Mouse (Mus musculus): ENCODE measurements around the gene Cfap43. TPM values are rescaled to one million over a fixed set of nuclear protein-coding genes. Genes with fewer than 3 reads are reported as not detected.

Cfap43 gene
- total RNA-seq, 1 experiment: 1.5 TPM

GRCm38 (mm10) chr19:47915251-47915650 lies 3.8 kb downstream of the Cfap43 start:
- Histone ChIP-seq H3K36me3 (ENCODE audit: control insufficient read depth, insufficient read depth, low read length, poor library complexity, severe bottlenecking) (no peaks in the 10 kb centered on the region), H3K4me1 (ENCODE audit: control insufficient read depth in 2 of 2, insufficient read depth in 2 of 2, low read length in 2 of 2, poor library complexity in 1 of 2) (no peaks in the 10 kb centered on the region; a peak in 1 of 4 replicates), H3K27ac (ENCODE audit: insufficient read depth, low read depth, low read length, poor library complexity, severe bottlenecking) (no peak overlapping the region), H3K9me3 (ENCODE audit: control insufficient read depth, insufficient read depth, low read depth, low read length) (no peaks in the 10 kb centered on the region), H3K4me3 (ENCODE audit: insufficient read depth in 1 of 2, low read depth in 1 of 2, low read length in 2 of 2, poor library complexity in 1 of 2, severe bottlenecking in 1 of 2) (no peak overlapping the region), H3K9ac (ENCODE audit: insufficient read depth, low read depth, low read length, poor library complexity, severe bottlenecking) (no peak overlapping the region)
- no peak for DNase-seq (ENCODE audit: low read depth, low spot score)
- TF ChIP-seq CHD2 (IDR thresholded peaks at IDR 0.05; ENCODE audit: low read depth, low read length) (no peak), MAFK (IDR thresholded peaks at IDR 0.05; ENCODE audit: insufficient read depth, low read depth, low read length) (no peak)
- in situ Hi-C loops (cut with MboI; ENCODE audit: low sequenced_read_pairs in 2 of 2, unreplicated experiment in 2 of 2): no loop called here

DNA sequence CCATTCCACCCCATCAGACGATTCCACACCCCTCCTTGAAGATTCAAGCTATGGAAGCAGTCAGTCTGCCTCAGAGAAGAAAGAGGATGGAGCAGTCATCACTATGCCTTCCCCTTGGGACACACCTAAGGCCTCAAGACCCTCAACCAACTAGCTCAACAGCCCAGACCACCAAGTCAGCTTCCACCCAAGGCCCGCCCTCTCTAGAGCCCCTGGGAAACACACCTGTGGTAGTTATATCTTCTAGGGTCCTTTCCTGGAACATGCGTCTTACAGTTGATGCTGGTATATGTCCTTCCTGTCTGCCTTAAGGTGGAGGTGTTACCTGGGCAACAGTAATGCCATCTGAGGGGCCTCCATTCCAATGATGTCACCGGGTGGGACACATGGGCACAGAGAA lies 4.9 kb downstream of the Cfap43 start:
- no peak overlapping the region for H3K9ac ChIP-seq (ENCODE audit: insufficient read depth, low read depth, low read length, poor library complexity, severe bottlenecking)
- no peak for DNase-seq (ENCODE audit: low read depth, low spot score)
- H3K9me3 ChIP-seq (ENCODE audit: control insufficient read depth, insufficient read depth, low read depth, low read length): no peaks in the 10 kb centered on the region
- no peaks in the 10 kb centered on the region for H3K36me3 ChIP-seq (ENCODE audit: control insufficient read depth, insufficient read depth, low read length, poor library complexity, severe bottlenecking)
- no peak overlapping the region for H3K4me3 ChIP-seq (ENCODE audit: insufficient read depth in 1 of 2, low read depth in 1 of 2, low read length in 2 of 2, poor library complexity in 1 of 2, severe bottlenecking in 1 of 2)
- TF ChIP-seq MAFK (IDR thresholded peaks at IDR 0.05; ENCODE audit: insufficient read depth, low read depth, low read length): no peak
- no peak for TF ChIP-seq ZNF384 (IDR thresholded peaks at IDR 0.05; ENCODE audit: low read depth, low read length)
- TF ChIP-seq HCFC1 (IDR thresholded peaks at IDR 0.05; ENCODE audit: borderline replicate concordance, insufficient read depth, low read length): no peak
- TF ChIP-seq ZC3H11A (IDR thresholded peaks at IDR 0.05; ENCODE audit: borderline replicate concordance, low read depth, low read length): no peak
- no peak for TF ChIP-seq CHD2 (IDR thresholded peaks at IDR 0.05; ENCODE audit: low read depth, low read length)
- peaks cover 0 to 4% of the 10 kb centered on the region in 2 experiments; a peak in 1 of 4 replicates for H3K4me1 ChIP-seq (ENCODE audit: control insufficient read depth in 2 of 2, insufficient read depth in 2 of 2, low read length in 2 of 2, poor library complexity in 1 of 2)
- H3K27ac ChIP-seq (ENCODE audit: insufficient read depth, low read depth, low read length, poor library complexity, severe bottlenecking): no peak overlapping the region
- in situ Hi-C loops (cut with MboI; ENCODE audit: low sequenced_read_pairs in 2 of 2, unreplicated experiment in 2 of 2): no loop called here

- H3K36me3 ChIP-seq (ENCODE audit: control insufficient read depth, insufficient read depth, low read length, poor library complexity, severe bottlenecking): no peaks in the 10 kb centered on the region
- H3K4me3 ChIP-seq (ENCODE audit: insufficient read depth in 1 of 2, low read depth in 1 of 2, low read length in 2 of 2, poor library complexity in 1 of 2, severe bottlenecking in 1 of 2): no peak overlapping the region
- in situ Hi-C loops (cut with MboI; ENCODE audit: low sequenced_read_pairs in 2 of 2, unreplicated experiment in 2 of 2): no loop called here
- DNase-seq (ENCODE audit: low read depth, low spot score): no peak
- no peak for TF ChIP-seq ZC3H11A (IDR thresholded peaks at IDR 0.05; ENCODE audit: borderline replicate concordance, low read depth, low read length)
- no peak for TF ChIP-seq MAFK (IDR thresholded peaks at IDR 0.05; ENCODE audit: insufficient read depth, low read depth, low read length)
- TF ChIP-seq HCFC1 (IDR thresholded peaks at IDR 0.05; ENCODE audit: borderline replicate concordance, insufficient read depth, low read length): no peak
- TF ChIP-seq CHD2 (IDR thresholded peaks at IDR 0.05; ENCODE audit: low read depth, low read length): no peak
- no peak for TF ChIP-seq ZNF384 (IDR thresholded peaks at IDR 0.05; ENCODE audit: low read depth, low read length)
- H3K4me1 ChIP-seq (ENCODE audit: control insufficient read depth in 2 of 2, insufficient read depth in 2 of 2, low read length in 2 of 2, poor library complexity in 1 of 2): peaks cover 2 to 10% of the 10 kb centered on the region in 2 experiments; a peak in 2 of 4 replicates
- H3K9me3 ChIP-seq (ENCODE audit: control insufficient read depth, insufficient read depth, low read depth, low read length): no peaks in the 10 kb centered on the region
- H3K27ac ChIP-seq (ENCODE audit: insufficient read depth, low read depth, low read length, poor library complexity, severe bottlenecking): no peak overlapping the region
- no peak overlapping the region for H3K9ac ChIP-seq (ENCODE audit: insufficient read depth, low read depth, low read length, poor library complexity, severe bottlenecking)
These were observed 5.7 kb downstream of the Cfap43 start for GRCm38 (mm10) chr19:47913344-47913743.

GRCm38 (mm10) chr19:47910751-47911150 lies 8.3 kb downstream of the Cfap43 start:
- no peak for DNase-seq (ENCODE audit: low read depth, low spot score)
- Histone ChIP-seq H3K36me3 (ENCODE audit: control insufficient read depth, insufficient read depth, low read length, poor library complexity, severe bottlenecking) (no peaks in the 10 kb centered on the region), H3K4me3 (ENCODE audit: insufficient read depth in 1 of 2, low read depth in 1 of 2, low read length in 2 of 2, poor library complexity in 1 of 2, severe bottlenecking in 1 of 2) (no peak overlapping the region), H3K27ac (ENCODE audit: insufficient read depth, low read depth, low read length, poor library complexity, severe bottlenecking) (no peak overlapping the region), H3K9me3 (ENCODE audit: control insufficient read depth, insufficient read depth, low read depth, low read length) (no peaks in the 10 kb centered on the region), H3K4me1 (ENCODE audit: control insufficient read depth in 2 of 2, insufficient read depth in 2 of 2, low read length in 2 of 2, poor library complexity in 1 of 2) (peaks cover 2 to 11% of the 10 kb centered on the region in 2 experiments; a peak in 2 of 4 replicates), H3K9ac (ENCODE audit: insufficient read depth, low read depth, low read length, poor library complexity, severe bottlenecking) (no peak overlapping the region)
- TF ChIP-seq ZNF384 (IDR thresholded peaks at IDR 0.05; ENCODE audit: low read depth, low read length): no peak
- TF ChIP-seq MAFK (IDR thresholded peaks at IDR 0.05; ENCODE audit: insufficient read depth, low read depth, low read length): no peak
- TF ChIP-seq HCFC1 (IDR thresholded peaks at IDR 0.05; ENCODE audit: borderline replicate concordance, insufficient read depth, low read length): no peak
- no peak for TF ChIP-seq CHD2 (IDR thresholded peaks at IDR 0.05; ENCODE audit: low read depth, low read length)
- no peak for TF ChIP-seq ZC3H11A (IDR thresholded peaks at IDR 0.05; ENCODE audit: borderline replicate concordance, low read depth, low read length)
- in situ Hi-C loops (cut with MboI; ENCODE audit: low sequenced_read_pairs in 2 of 2, unreplicated experiment in 2 of 2): no loop called here

- in situ Hi-C loops (cut with MboI; ENCODE audit: low sequenced_read_pairs in 2 of 2, unreplicated experiment in 2 of 2): no loop called here
- Histone ChIP-seq H3K36me3 (ENCODE audit: control insufficient read depth, insufficient read depth, low read length, poor library complexity, severe bottlenecking) (no peaks in the 10 kb centered on the region), H3K4me3 (ENCODE audit: insufficient read depth in 1 of 2, low read depth in 1 of 2, low read length in 2 of 2, poor library complexity in 1 of 2, severe bottlenecking in 1 of 2) (no peak overlapping the region), H3K4me1 (ENCODE audit: control insufficient read depth in 2 of 2, insufficient read depth in 2 of 2, low read length in 2 of 2, poor library complexity in 1 of 2) (peaks cover 2 to 12% of the 10 kb centered on the region in 2 experiments; a peak in 2 of 4 replicates), H3K27ac (ENCODE audit: insufficient read depth, low read depth, low read length, poor library complexity, severe bottlenecking) (no peak overlapping the region), H3K9me3 (ENCODE audit: control insufficient read depth, insufficient read depth, low read depth, low read length) (no peaks in the 10 kb centered on the region), H3K9ac (ENCODE audit: insufficient read depth, low read depth, low read length, poor library complexity, severe bottlenecking) (no peak overlapping the region)
- no peak for DNase-seq (ENCODE audit: low read depth, low spot score)
- TF ChIP-seq CHD2 (IDR thresholded peaks at IDR 0.05; ENCODE audit: low read depth, low read length) (no peak), MAFK (IDR thresholded peaks at IDR 0.05; ENCODE audit: insufficient read depth, low read depth, low read length) (no peak), ZNF384 (IDR thresholded peaks at IDR 0.05; ENCODE audit: low read depth, low read length) (no peak), ZC3H11A (IDR thresholded peaks at IDR 0.05; ENCODE audit: borderline replicate concordance, low read depth, low read length) (no peak), HCFC1 (IDR thresholded peaks at IDR 0.05; ENCODE audit: borderline replicate concordance, insufficient read depth, low read length) (no peak)
These were observed 8.9 kb downstream of the Cfap43 start for GRCm38 (mm10) chr19:47910117-47910618.

Data from ES-E14 (cell line).